Mouse (Mus musculus): ENCODE measurements around the gene Tdrd12.
"Not testable (repeated sequence)": the region's sequence is repeated elsewhere in the genome, so short reads cannot be mapped to it uniquely, and the experiment has no call there.

Gene Tdrd12

GRCm38 (mm10) chr7:35537562-35537961, at the start of gene Tdrd12:
TSS of gene Tdrd12 (minus strand) at chr7:35537745.
- DNase-seq (ENCODE audit: low read depth), result no peak

GRCm38 (mm10) chr7:35586906-35587445, 49.4 kb upstream of the Tdrd12 start:
- no peak for DNase-seq (ENCODE audit: low read depth)

GRCm38 (mm10) chr7:35586055-35586905, 48.7 kb upstream of the Tdrd12 start, which contains the start of gene Ankrd27:
TSS of gene Ankrd27 (plus strand) at chr7:35586244.
- DNase-seq (ENCODE audit: low read depth), result peak; percentile 93

GRCm38 (mm10) chr7:35585191-35586054, 47.9 kb upstream of the Tdrd12 start, which contains the start of gene Rgs9bp:
TSS of gene Rgs9bp (minus strand) at chr7:35585582.
- DNase-seq (ENCODE audit: low read depth), result no peak

DNA sequence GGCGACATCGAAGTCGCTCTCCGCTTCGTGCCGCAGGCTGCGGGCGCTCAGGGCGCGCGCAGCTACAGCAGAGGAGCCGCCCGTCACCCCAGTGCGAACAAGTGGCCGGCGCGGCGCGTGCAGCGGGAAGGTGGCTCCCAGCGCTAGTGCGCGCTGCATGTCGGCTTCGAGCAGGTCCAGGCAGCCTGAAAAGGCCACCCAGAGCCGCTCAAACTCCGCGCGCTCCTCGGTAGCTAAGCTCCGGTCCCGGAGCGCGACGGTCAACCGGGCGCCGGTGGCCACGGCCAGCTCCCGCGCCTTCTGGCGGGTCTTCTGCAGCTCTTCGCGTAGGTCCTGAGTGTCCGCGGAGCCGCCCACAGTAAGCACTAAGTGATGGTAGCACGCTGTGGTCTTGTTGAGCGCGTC, 47.2 kb upstream of the Tdrd12 start:
- DNase-seq (ENCODE audit: low read depth), result no peak

- DNase-seq (ENCODE audit: low read depth), result no peak
Measured at GRCm38 (mm10) chr7:35584068-35584785, 46.7 kb upstream of the Tdrd12 start.

- no peak for DNase-seq (ENCODE audit: low read depth)
Measured at GRCm38 (mm10) chr7:35583476-35584025, 46.0 kb upstream of the Tdrd12 start.

DNA sequence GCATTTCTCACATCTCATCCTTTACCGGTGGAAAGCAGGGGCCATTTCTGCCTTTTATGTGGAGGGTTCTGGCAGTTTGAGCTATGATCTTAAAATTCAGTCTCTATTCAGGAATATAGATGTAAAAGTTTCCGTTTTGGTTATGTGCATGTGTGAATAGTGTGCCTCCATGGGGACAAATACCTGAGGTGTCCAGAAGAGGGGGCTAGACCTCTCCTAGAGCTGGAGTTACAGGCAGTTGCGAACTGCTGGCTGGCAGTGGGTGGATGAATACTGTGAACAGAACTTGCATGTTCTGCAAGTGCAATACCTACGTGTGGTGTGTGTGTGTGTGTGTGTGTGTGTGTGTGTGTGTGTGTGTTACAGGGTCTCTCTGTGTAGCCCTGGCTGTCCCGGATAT, 45.2 kb upstream of the Tdrd12 start:
- no peak for DNase-seq (ENCODE audit: low read depth)

DNA sequence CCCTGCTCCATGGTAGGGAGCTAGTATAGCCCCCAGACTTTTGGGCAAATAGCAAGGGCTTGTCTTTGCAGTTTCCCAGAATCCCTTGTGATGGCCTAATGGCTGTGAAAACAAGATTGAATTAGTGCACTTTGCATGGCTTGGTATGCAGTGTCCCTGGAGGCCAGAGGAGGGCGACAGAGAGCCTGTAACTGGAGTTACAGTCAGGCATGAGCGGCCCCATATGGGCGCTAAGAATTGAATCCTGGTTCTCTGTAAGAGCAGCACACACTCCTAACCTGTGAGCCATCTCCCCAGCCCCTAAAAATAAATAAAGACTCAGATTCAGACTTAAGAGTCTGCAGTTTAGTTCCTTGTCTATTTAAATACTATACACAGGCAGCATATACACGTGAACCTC, 42.3 kb upstream of the Tdrd12 start:
- no peak for DNase-seq (ENCODE audit: low read depth)

DNA sequence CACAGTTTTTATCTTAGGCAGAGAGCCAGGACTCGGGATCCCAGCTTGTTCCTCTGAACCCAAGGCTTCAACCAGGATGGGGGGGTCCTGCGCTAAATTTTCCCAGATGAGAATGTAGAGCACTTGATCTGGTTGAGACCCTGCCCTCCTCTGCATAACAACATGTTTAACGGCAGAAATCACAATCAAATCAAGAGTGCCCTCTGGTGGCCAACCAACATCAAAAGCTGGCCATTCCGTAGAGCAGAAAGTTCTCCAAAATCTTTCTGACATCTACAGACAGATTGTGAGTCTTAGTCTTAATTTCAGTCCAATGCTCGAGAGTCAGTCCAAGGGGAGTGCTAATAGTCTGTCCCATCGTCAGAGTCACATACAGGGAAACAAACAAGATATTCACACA, 33.3 kb upstream of the Tdrd12 start:
- DNase-seq (ENCODE audit: low read depth), result not testable (repeated sequence)

DNA sequence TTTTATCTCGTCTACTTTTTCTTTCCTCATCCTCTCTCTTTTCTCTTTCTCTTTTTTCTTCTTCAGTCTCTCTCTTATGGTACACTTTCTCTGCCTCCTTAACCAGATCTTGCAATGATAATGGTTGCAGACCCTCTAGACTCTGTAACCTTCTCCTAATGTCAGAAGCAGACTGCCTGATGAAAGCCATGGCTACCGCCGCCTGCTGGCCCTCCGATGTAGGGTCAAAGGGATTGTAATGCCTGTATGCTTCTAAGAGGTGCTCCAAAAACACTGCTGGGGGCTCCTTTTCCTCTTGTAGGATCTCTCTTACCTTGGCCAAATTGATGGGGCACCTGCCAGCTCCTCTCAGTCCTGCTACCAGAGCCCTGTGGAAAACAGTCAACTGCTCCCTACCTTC, 32.2 kb upstream of the Tdrd12 start:
- DNase-seq (ENCODE audit: low read depth), result not testable (repeated sequence)

DNA sequence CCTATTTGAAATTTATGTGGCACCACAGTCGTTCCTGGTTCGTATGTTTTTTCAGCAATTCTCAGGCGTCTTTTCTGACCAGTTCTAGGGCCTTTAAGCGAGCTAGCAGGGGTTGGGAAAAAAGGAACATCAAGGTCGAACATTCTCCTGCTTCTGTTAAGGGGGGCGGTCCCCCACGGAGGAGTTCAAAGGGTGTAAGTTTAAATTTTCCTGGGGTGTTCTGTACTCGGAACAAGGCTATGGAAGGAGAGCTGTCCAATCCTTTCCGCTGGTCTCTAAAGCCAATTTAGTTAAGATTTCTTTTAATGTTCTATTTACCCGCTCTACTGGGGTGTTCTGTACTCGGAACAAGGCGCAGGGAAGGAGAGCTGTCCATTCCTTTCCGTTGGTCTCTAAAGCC, 28.4 kb upstream of the Tdrd12 start:
- DNase-seq (ENCODE audit: low read depth), result not testable (repeated sequence)

- DNase-seq (ENCODE audit: low read depth), result not testable (repeated sequence)
Measured at GRCm38 (mm10) chr7:35564872-35565271, 27.3 kb upstream of the Tdrd12 start.

GRCm38 (mm10) chr7:35564067-35564865, 26.7 kb upstream of the Tdrd12 start:
- no peak for DNase-seq (ENCODE audit: low read depth)

- DNase-seq (ENCODE audit: low read depth), result no peak
Measured at GRCm38 (mm10) chr7:35563071-35563470, 25.5 kb upstream of the Tdrd12 start.

- DNase-seq (ENCODE audit: low read depth), result no peak
Measured at GRCm38 (mm10) chr7:35559838-35560237, 22.3 kb upstream of the Tdrd12 start.

- no peak for DNase-seq (ENCODE audit: low read depth)
Measured at GRCm38 (mm10) chr7:35558681-35559080, 21.1 kb upstream of the Tdrd12 start.

GRCm38 (mm10) chr7:35557577-35557976, 20.0 kb upstream of the Tdrd12 start:
- DNase-seq (ENCODE audit: low read depth), result no peak

DNA sequence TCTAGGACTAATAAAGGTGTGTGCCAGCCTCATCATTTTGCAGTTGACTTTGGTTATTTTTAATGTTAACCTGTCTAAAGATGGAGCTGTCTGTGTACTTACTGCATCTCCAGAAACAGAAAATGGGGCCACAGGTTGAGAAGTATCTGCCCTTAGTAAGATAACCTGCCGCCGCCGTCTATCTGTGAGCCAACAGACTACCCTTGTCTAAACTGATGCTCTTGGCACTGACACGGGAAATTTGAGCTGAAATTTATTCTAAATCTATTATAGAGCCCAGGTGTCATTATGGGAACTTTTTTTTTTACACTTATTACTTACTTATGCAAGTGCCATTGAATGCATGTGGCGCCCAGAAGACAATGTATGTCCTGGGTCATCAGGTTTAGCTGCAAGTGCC, 19.4 kb upstream of the Tdrd12 start:
- no peak for DNase-seq (ENCODE audit: low read depth)

DNA sequence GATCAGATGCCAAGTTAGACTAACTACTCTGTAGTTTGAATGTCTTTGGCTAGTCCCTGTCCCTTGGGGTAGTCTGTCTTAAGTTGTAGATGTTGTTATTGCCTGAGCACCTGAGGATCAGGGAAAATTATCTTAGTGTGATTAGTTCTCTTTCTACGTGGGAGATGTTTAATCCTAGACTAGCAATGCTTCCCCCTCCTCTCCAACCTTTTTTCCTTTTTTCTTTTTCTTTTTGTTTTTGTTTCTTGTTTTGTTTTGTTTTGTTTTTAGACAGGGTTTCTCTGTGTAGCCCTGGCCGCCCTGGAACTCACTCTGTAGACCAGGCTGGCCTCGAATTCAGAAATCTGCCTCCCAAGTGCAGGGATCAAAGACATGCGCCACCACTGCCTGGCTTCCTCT, 18.7 kb upstream of the Tdrd12 start, which contains the start of gene Nudt19:
Gene Nudt19, minus strand, starts transcription at position 100 of the 399 bp plus-strand sequence.
- no peak for DNase-seq (ENCODE audit: low read depth)

Data from c-Kit-positive CD71-negative TER-119-negative erythroid progenitor cells, embryonic 14.5 days (primary cell).